Mouse (Mus musculus): ENCODE measurements at regions not wholly inside any gene's neighbourhood (a gene's known extent, or its start where the extent isn't known, plus 50 kb on each side); places are given as distances from the start of the nearest gene placed in this dataset.

GRCm38 (mm10) chr8:8488695-8489571, 172.1 kb downstream of the Efnb2 start:
- H3K27me3 ChIP-seq (ENCODE audit: control insufficient read depth, insufficient read depth, low read length) = no peaks in the 10 kb centered on the region
- no peaks in the 10 kb centered on the region for H3K9me3 ChIP-seq (ENCODE audit: control insufficient read depth, low read length)
- H3K9ac ChIP-seq (ENCODE audit: low read depth, low read length) = no peak overlapping the region; the same call in 1 of the 2 replicates
- H3K4me1 ChIP-seq (ENCODE audit: control insufficient read depth, insufficient read depth, low read length) = peaks cover 10% of the 10 kb centered on the region; the same call in 1 of the 2 replicates
- ATAC-seq (ENCODE audit: low FRiP score, low TSS enrichment) = peak; percentile 77
- peak overlapping the region; percentile 28 for H3K4me2 ChIP-seq (replicated peaks; ENCODE audit: low read depth, low read length)
- peak overlapping the region; percentile 12; the same call in 1 of the 2 replicates for H3K4me3 ChIP-seq (ENCODE audit: low read length)
- H3K27ac ChIP-seq (ENCODE audit: low read depth, low read length) = no peak overlapping the region
- no peaks in the 10 kb centered on the region for H3K36me3 ChIP-seq (ENCODE audit: control insufficient read depth, insufficient read depth, low read length)
- 11% methylated on average over 26 of the region's 26 CpGs for WGBS

DNA sequence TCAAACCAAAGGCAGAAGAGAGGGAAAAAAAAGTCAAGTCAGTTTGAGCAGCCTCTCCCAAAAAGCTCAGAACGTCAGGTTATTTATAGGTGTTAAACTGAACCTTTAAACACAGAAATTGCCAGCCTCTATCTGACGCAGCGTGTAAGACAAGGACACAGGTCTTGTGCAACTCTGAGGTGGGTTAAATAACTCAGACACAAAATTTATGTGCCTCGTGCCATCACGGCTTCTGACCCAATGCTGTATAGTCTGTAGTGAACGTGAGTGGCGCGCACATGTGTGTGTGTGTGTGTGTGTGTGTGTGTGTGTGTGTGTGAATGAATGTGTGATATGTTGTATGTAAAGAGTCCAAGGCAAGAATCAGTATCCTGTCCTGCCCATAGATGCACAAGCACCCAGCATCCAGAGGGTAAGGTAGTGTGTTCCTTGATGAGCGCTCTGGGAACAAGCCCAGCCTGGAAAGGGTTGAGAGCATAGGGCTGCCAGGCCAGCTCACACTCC, 172.8 kb downstream of the Efnb2 start:
- H3K4me1 ChIP-seq (ENCODE audit: control insufficient read depth, insufficient read depth, low read length) = peaks cover 10% of the 10 kb centered on the region; the same call in 1 of the 2 replicates
- no peaks in the 10 kb centered on the region for H3K27me3 ChIP-seq (ENCODE audit: control insufficient read depth, insufficient read depth, low read length)
- no peaks in the 10 kb centered on the region for H3K9me3 ChIP-seq (ENCODE audit: control insufficient read depth, low read length)
- peak; percentile 72; the same call in 1 of the 2 replicates for ATAC-seq (ENCODE audit: low FRiP score, low TSS enrichment)
- H3K4me3 ChIP-seq (ENCODE audit: low read length) = no peak overlapping the region
- peak overlapping the region; percentile 28; the same call in 1 of the 2 replicates for H3K4me2 ChIP-seq (replicated peaks; ENCODE audit: low read depth, low read length)
- H3K9ac ChIP-seq (ENCODE audit: low read depth, low read length) = no peak overlapping the region
- no peak overlapping the region for H3K27ac ChIP-seq (ENCODE audit: low read depth, low read length)
- H3K36me3 ChIP-seq (ENCODE audit: control insufficient read depth, insufficient read depth, low read length) = no peaks in the 10 kb centered on the region
- 49% methylated on average over 9 of the region's 9 CpGs for WGBS

- Histone ChIP-seq H3K4me3 (ENCODE audit: low read length) (no peak overlapping the region), H3K9me3 (ENCODE audit: control insufficient read depth, low read length) (no peaks in the 10 kb centered on the region), H3K27ac (ENCODE audit: low read depth, low read length) (no peak overlapping the region), H3K4me2 (replicated peaks; ENCODE audit: low read depth, low read length) (no peak overlapping the region), H3K36me3 (ENCODE audit: control insufficient read depth, insufficient read depth, low read length) (no peaks in the 10 kb centered on the region), H3K9ac (ENCODE audit: low read depth, low read length) (no peak overlapping the region), H3K4me1 (ENCODE audit: control insufficient read depth, insufficient read depth, low read length) (peaks cover 10% of the 10 kb centered on the region; the same call in 1 of the 2 replicates), H3K27me3 (ENCODE audit: control insufficient read depth, insufficient read depth, low read length) (no peaks in the 10 kb centered on the region)
- WGBS = 47% methylated on average over 5 of the region's 5 CpGs
- no peak for ATAC-seq (ENCODE audit: low FRiP score, low TSS enrichment)
Measured at GRCm38 (mm10) chr8:8487706-8488105, 173.3 kb downstream of the Efnb2 start.

DNA sequence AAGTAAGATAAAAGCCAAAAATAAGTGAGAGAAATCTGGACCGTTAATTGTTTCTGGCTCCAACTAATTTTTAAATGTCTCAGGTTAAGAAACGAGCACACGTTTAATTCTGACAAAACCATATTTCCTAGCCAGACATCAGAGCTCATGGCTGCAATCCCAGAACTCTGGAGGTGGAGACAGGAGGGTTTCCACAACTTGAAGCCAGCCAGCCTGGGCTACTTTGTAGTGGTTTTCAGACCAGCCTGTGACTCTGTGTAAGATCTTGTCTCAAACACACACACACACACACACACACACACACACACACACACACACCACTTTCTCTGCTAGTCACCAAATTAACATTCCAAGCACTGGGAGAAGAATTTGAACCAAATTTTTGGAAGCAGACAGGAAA, 174.2 kb downstream of the Efnb2 start:
- H3K9me3 ChIP-seq (ENCODE audit: control insufficient read depth, low read length) = no peaks in the 10 kb centered on the region
- no peak overlapping the region for H3K4me2 ChIP-seq (replicated peaks; ENCODE audit: low read depth, low read length)
- H3K27me3 ChIP-seq (ENCODE audit: control insufficient read depth, insufficient read depth, low read length) = no peaks in the 10 kb centered on the region
- peaks cover 10% of the 10 kb centered on the region; the same call in 1 of the 2 replicates for H3K4me1 ChIP-seq (ENCODE audit: control insufficient read depth, insufficient read depth, low read length)
- H3K9ac ChIP-seq (ENCODE audit: low read depth, low read length) = no peak overlapping the region
- H3K27ac ChIP-seq (ENCODE audit: low read depth, low read length) = no peak overlapping the region
- WGBS = 84% methylated on average over 3 of the region's 3 CpGs
- ATAC-seq (ENCODE audit: low FRiP score, low TSS enrichment) = no peak
- H3K4me3 ChIP-seq (ENCODE audit: low read length) = no peak overlapping the region
- no peaks in the 10 kb centered on the region for H3K36me3 ChIP-seq (ENCODE audit: control insufficient read depth, insufficient read depth, low read length)

DNA sequence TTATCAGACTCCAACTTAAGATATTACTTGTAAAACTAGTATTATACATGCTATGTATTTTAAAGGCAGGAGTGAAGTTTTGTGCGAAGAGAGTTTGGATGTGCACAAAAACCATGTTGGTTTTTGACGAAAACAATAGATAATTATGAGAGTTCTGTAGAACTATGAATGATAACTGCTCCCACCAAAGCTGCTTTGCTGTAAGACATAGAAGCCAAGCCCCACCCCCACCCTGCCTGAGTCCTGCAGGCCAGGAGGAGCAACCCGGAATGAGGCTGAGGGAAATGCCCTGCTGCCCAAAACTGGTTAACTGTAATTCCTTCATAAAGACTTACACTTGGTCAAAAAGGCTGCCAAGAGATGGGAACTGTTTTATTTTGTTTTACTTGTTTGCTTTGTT, 175.8 kb downstream of the Efnb2 start:
- no peaks in the 10 kb centered on the region for H3K36me3 ChIP-seq (ENCODE audit: control insufficient read depth, insufficient read depth, low read length)
- no peak overlapping the region for H3K9ac ChIP-seq (ENCODE audit: low read depth, low read length)
- no peak overlapping the region for H3K4me3 ChIP-seq (ENCODE audit: low read length)
- H3K27me3 ChIP-seq (ENCODE audit: control insufficient read depth, insufficient read depth, low read length) = no peaks in the 10 kb centered on the region
- no peak for ATAC-seq (ENCODE audit: low FRiP score, low TSS enrichment)
- H3K27ac ChIP-seq (ENCODE audit: low read depth, low read length) = no peak overlapping the region
- no peak overlapping the region for H3K4me2 ChIP-seq (replicated peaks; ENCODE audit: low read depth, low read length)
- WGBS = 65% methylated on average over 3 of the region's 3 CpGs
- H3K4me1 ChIP-seq (ENCODE audit: control insufficient read depth, insufficient read depth, low read length) = peaks cover 10% of the 10 kb centered on the region; the same call in 1 of the 2 replicates
- no peaks in the 10 kb centered on the region for H3K9me3 ChIP-seq (ENCODE audit: control insufficient read depth, low read length)

GRCm38 (mm10) chr8:8484546-8484945, 176.5 kb downstream of the Efnb2 start:
- 32% methylated on average over 8 of the region's 8 CpGs for WGBS
- Histone ChIP-seq H3K36me3 (ENCODE audit: control insufficient read depth, insufficient read depth, low read length) (no peaks in the 10 kb centered on the region), H3K4me2 (replicated peaks; ENCODE audit: low read depth, low read length) (no peak overlapping the region), H3K9ac (ENCODE audit: low read depth, low read length) (no peak overlapping the region), H3K27ac (ENCODE audit: low read depth, low read length) (no peak overlapping the region), H3K4me1 (ENCODE audit: control insufficient read depth, insufficient read depth, low read length) (peaks cover 6% of the 10 kb centered on the region; the same call in 1 of the 2 replicates), H3K9me3 (ENCODE audit: control insufficient read depth, low read length) (no peaks in the 10 kb centered on the region), H3K27me3 (ENCODE audit: control insufficient read depth, insufficient read depth, low read length) (no peaks in the 10 kb centered on the region), H3K4me3 (ENCODE audit: low read length) (no peak overlapping the region)
- no peak for ATAC-seq (ENCODE audit: low FRiP score, low TSS enrichment)

DNA sequence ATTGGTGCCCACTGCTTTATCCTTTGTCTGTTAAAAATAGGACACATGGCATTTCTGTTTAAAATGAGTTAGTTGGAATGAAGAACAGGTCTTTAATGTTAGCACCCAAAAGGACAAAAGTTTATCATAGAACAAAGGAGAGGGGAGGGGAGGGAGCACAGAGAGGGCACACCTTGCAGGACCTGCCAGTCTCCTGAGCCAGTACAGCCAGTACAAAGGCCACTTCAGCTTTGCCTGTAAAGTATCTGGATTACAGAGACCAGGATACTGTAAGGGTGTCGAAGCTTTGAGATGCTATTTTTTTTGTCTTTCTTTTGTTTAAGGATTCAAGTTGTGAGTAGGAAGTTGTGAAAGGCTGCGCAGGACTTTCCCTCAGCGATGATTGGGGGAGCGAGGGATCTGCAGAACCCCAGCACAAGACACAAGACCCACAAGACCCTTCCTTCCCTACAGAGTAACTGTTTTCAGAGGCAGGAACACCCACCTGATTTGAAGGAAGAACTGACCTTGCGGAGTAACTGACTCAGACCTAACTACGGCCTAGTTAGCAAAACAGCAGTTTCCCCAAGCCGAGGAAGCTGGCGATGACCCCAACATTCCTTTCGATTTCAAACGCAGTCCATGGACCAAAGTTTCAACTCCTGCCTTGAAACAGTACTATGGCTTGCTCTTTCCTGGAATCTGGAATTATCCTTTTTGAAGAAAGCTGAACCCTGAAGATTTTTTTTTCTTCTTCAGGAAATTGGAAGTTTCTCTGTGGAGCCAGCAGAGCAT, 178.1 kb downstream of the Efnb2 start:
- 70% methylated on average over 10 of the region's 10 CpGs for WGBS

DNA sequence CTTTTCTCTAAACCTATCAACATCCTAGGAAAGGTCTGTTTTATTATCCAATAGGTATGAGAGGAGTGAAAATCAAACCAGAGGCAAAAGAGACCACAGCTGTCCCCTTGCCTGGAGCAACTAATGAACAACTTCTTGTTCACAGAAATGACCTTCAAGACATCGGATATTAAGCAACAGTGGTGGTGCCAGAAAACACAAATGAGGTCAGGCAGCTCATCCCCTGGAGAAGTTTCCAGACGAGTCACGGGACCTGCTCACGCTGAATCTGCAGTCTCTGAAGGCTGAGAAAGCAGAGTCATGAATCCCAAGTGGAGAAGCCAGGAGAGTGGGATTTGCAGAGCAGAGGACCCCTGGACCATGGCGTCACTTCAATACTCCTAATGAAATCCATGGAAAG, 183.6 kb downstream of the Efnb2 start:
- 81% methylated on average over 5 of the region's 5 CpGs for WGBS
- H3K4me3 ChIP-seq (ENCODE audit: low read length) = no peak overlapping the region
- no peak for ATAC-seq (ENCODE audit: low FRiP score, low TSS enrichment)

More for the DNA sequence above, 178.1 kb downstream of the Efnb2 start:
- Histone ChIP-seq H3K36me3 (ENCODE audit: control insufficient read depth, insufficient read depth, low read length) (no peaks in the 10 kb centered on the region), H3K4me3 (ENCODE audit: low read length) (no peak overlapping the region), H3K27me3 (ENCODE audit: control insufficient read depth, insufficient read depth, low read length) (no peaks in the 10 kb centered on the region), H3K27ac (ENCODE audit: low read depth, low read length) (no peak overlapping the region), H3K9me3 (ENCODE audit: control insufficient read depth, low read length) (no peaks in the 10 kb centered on the region), H3K4me1 (ENCODE audit: control insufficient read depth, insufficient read depth, low read length) (no peaks in the 10 kb centered on the region), H3K9ac (ENCODE audit: low read depth, low read length) (no peak overlapping the region), H3K4me2 (replicated peaks; ENCODE audit: low read depth, low read length) (no peak overlapping the region)
- no peak for ATAC-seq (ENCODE audit: low FRiP score, low TSS enrichment)

More for the DNA sequence above, 183.6 kb downstream of the Efnb2 start:
- Histone ChIP-seq H3K36me3 (ENCODE audit: control insufficient read depth, insufficient read depth, low read length) (no peaks in the 10 kb centered on the region), H3K4me2 (replicated peaks; ENCODE audit: low read depth, low read length) (no peak overlapping the region), H3K27ac (ENCODE audit: low read depth, low read length) (no peak overlapping the region), H3K9ac (ENCODE audit: low read depth, low read length) (no peak overlapping the region), H3K4me1 (ENCODE audit: control insufficient read depth, insufficient read depth, low read length) (no peaks in the 10 kb centered on the region), H3K9me3 (ENCODE audit: control insufficient read depth, low read length) (no peaks in the 10 kb centered on the region), H3K27me3 (ENCODE audit: control insufficient read depth, insufficient read depth, low read length) (no peaks in the 10 kb centered on the region)

Data from kidney, embryonic 14.5 days (tissue).